Mouse (Mus musculus): ENCODE data around the gene Cpeb1.

Gene Cpeb1

GRCm38 (mm10) chr7:81327661-81328060 is 127.6 kb downstream of the Cpeb1 start:
- no peak for DNase-seq (ENCODE audit: low spot score in 2 of 2)

- no peak for DNase-seq (ENCODE audit: low spot score in 2 of 2)
Observed at GRCm38 (mm10) chr7:81326859-81327258, 128.4 kb downstream of the Cpeb1 start.

GRCm38 (mm10) chr7:81326043-81326442 is 129.2 kb downstream of the Cpeb1 start:
- DNase-seq (ENCODE audit: low spot score in 2 of 2), result no peak

- no peak for DNase-seq (ENCODE audit: low spot score in 2 of 2)
Observed at GRCm38 (mm10) chr7:81321776-81322175, 133.5 kb downstream of the Cpeb1 start.

- DNase-seq (ENCODE audit: low spot score in 2 of 2), result no peak
Observed at GRCm38 (mm10) chr7:81319749-81320148, 135.5 kb downstream of the Cpeb1 start.

- DNase-seq (ENCODE audit: low spot score in 2 of 2), result no peak
Observed at GRCm38 (mm10) chr7:81315583-81315982, 139.7 kb downstream of the Cpeb1 start.

GRCm38 (mm10) chr7:81311581-81311980 is 143.7 kb downstream of the Cpeb1 start:
- no peak for DNase-seq (ENCODE audit: low spot score in 2 of 2)

GRCm38 (mm10) chr7:81311130-81311529 is 144.1 kb downstream of the Cpeb1 start:
- no peak for DNase-seq (ENCODE audit: low spot score in 2 of 2)

GRCm38 (mm10) chr7:81309247-81309646 is 146.0 kb downstream of the Cpeb1 start:
- no peak for DNase-seq (ENCODE audit: low spot score in 2 of 2)

DNA sequence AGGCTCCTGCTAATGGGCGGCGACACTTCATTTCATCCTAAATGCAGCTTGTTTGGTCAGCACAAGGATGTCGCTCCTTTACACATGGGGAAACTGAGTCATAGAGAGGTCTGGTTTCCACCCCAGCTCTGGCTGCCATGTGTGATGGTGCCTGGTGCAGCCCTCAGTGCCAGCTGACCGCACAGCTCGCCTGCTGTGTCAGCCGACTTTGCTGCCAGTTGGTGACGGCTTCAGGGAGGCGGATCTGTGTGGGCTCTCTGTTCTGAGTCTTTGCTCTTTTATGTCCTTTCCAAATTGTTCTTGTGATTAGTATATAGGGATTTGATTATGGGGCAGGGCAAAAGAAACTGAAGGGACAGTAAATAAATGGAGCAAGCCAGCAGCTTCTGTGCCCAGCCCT is 147.5 kb downstream of the Cpeb1 start:
- DNase-seq (ENCODE audit: low spot score in 2 of 2), result no peak

DNA sequence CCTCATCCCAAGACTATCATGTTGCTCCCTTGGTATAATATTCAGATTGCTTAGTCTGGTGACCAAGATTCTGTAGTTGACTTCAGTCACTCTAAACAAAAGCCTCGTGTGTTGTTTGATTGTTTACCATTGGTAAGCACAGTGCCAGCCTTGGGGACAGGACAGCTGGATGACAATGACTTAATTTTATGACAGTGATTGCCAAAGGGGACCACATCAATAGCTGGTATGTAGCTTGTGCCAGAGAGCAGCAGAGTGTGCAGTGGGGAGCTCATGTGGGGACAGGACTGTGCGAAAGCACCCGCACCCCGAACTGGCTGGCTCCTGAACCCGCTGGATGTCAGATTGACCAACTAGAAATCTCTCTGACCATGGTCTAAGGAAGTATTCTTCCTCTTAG is 150.6 kb downstream of the Cpeb1 start:
- DNase-seq (ENCODE audit: low spot score in 2 of 2), result no peak

GRCm38 (mm10) chr7:81304100-81304499 is 151.2 kb downstream of the Cpeb1 start:
- DNase-seq (ENCODE audit: low spot score in 2 of 2), result no peak

- DNase-seq (ENCODE audit: low spot score in 2 of 2), result no peak
Observed at GRCm38 (mm10) chr7:81303682-81304081, 151.6 kb downstream of the Cpeb1 start.

DNA sequence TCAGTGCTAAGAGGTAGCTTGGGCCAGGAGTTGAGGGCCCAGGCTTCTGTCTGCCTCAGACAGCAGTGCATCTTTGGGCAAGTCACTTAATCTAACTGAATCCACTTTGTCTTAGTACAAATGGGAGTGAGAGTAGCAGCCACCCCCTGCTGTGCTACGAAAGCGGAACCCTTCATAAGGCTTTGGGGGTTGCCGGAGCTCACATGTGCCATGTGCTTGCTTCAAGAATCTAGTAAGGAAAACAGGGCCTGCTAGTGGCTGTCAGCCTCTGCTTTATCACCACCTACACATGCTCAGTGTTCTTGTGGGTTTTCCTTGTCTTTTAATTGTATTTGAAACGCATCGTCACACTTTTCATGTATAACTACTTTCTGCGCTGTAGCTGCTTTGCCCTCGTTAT is 153.9 kb downstream of the Cpeb1 start:
- no peak for DNase-seq (ENCODE audit: low spot score in 2 of 2)

- DNase-seq (ENCODE audit: low spot score in 2 of 2), result no peak
Observed at GRCm38 (mm10) chr7:81298206-81298605, 157.1 kb downstream of the Cpeb1 start.
